Mouse (Mus musculus) C3H10T1/2 (cell line): ENCODE measurements around the gene Antxr1. TPM values are rescaled to one million over a fixed set of nuclear protein-coding genes. Genes with fewer than 3 reads are reported as not detected.

ENCODE experiments used
- polyA plus RNA-seq, 2 experiments: library from polyadenylated mRNA; unstranded; fragments of >200 nt; fragmentation: generic; extraction: Trizol; gene quantifications; one replicate each; pipeline ENCODE4 v1.2.1; 2012; ENCODE audit warnings: missing spikeins in 2 of 2

Gene Antxr1
- polyA plus RNA-seq = 10 to 100 TPM in 1 of 2 experiments, under 1 TPM in 1; 0.59 to 15.2 TPM

DNA sequence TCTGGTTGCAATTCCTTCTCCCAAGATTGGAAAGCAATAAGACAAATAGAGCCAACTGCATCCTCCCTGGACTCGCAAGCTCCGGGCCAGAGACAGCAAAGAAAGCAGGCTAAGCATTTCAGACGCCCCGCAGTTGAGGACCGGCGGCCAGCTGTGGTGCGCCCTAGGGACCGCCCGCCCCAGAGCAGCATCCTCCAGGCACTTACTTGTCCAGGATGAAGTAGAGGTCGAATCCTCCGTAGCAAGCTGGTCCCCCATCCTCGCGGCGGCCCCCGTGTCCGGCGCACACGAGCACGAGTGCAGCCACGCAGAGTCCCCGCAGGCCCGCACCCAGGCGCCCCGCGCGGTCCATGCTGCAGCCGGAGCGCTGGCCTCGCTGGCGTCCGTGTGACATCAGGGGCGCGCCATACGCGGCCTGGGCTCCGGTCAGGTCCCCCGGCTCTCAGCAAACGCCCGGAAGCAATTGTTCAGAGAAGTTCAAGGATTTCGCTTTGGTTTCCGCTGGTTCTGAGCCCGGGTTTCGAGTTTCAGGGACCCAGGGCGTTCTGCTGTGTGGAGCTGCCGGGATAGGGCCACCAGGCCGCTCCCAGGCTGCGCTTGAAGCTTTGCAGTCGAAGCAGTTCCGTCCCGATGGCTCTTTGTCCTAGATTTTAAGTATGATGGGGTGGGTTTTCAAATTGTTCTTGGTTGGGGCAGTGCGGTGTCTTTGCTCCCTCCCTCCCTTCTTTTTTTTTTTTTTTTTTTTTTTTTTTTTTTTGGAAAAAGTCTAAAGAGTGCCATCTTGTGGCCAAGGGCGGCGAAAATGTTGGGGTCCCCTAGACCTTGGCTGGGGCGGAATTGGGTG is at the start of gene Antxr1:
Gene Antxr1, minus strand, starts transcription at position 731 of the 844 bp plus-strand sequence.

DNA sequence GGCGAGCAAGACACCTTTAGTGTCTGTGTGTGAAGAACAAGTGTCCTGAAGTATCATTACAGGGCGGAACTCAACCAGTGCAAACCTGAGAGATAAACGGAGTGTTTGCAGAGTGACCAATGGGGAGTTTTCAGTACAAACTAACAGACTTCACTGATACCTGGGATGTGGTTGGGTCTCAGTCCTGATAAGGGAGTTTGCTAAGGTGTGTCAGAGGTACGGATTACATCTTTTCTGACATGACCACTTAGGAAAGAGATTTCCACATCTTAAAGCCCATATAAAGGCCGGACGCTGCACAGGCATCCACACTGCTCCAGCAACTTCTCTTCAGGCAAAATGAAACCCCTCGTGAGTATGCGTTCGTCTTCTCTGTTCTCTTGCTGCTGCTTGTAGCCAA is 37.4 kb upstream of the Antxr1 start, which contains the start of gene Gkn2:
Gene Gkn2, plus strand, starts transcription at position 301 of the 400 bp plus-strand sequence.

GRCm38 (mm10) chr6:87350829-87351228 is 15.2 kb upstream of the Antxr1 start, which contains the start of gene Gkn1:
TSS of gene Gkn1 (minus strand) at chr6:87350942.

DNA sequence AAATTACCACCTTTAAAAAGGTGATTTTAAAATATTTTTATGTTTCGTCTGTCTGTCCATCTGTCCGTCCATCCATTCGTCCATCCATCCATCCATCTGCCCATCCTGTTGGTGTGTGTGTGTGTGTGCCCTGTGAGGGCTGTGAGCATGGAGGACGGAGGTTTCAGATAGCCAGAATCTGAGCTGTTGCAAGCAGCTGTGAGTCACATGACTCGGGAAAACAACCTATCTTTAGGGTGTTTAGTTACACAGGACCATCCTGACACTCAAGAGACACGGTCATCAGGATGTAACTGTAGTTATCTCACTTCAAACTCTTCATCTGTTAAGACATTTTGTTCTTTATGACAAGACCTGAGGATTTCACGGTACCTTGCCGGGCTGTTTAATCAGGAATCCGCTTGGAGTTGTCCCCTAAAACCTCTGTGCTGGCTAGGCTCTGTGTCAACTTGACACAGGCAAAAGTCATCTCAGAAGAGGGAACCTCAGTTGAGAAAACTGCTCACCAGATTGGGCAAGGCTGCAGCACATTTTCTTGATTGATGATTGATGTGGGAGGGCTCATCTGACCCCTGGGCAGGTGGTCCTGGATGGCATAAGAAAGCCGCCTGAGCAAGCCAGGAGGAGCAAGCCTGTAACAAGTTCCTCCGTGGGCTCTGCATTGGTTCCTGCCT is 231.4 kb downstream of the Antxr1 start, which contains the start of gene D6Ertd527e:
Gene D6Ertd527e, plus strand, starts transcription at position 624 of the 674 bp plus-strand sequence.

Other genes starting within 250 kb of the Antxr1 start
- gene D6Ertd527e, start 231.1 kb downstream of the Antxr1 start, polyA plus RNA-seq = under 1 TPM; 0.01 to 0.14 TPM
- gene Gkn1, start 15.1 kb upstream of the Antxr1 start, polyA plus RNA-seq = not detected
- not detected for gene Gkn2, start 37.5 kb upstream of the Antxr1 start, polyA plus RNA-seq
- gene Gkn3, start 53.1 kb upstream of the Antxr1 start, polyA plus RNA-seq = not detected
- not detected for gene Bmp10, start 93.2 kb upstream of the Antxr1 start, polyA plus RNA-seq
- under 1 TPM in 1 of 2 experiments, not detected in 1; 0.02 TPM for gene Arhgap25, start 197.4 kb upstream of the Antxr1 start, polyA plus RNA-seq